Mouse (Mus musculus): ENCODE data around the gene Atf6b. TPM values are rescaled to one million over a fixed set of nuclear protein-coding genes. Genes with fewer than 3 reads are reported as not detected.

Gene Atf6b
- polyA plus RNA-seq, 1 experiment from 2014 or later, result 42.5 TPM

- H3K4me1 ChIP-seq (ENCODE audit: insufficient read depth, low read depth, low read length), result peaks cover 29% of the 10 kb centered on the region
- H3K27me3 ChIP-seq (replicated peaks; ENCODE audit: insufficient read depth, low read length), result peaks cover 10% of the 10 kb centered on the region
- no peak overlapping the region for H3K4me3 ChIP-seq (ENCODE audit: low read depth, low read length)
- no peak overlapping the region for H3K9ac ChIP-seq (replicated peaks; ENCODE audit: low read depth)
- no peak overlapping the region for H3K4me2 ChIP-seq (replicated peaks; ENCODE audit: low read depth, low read length)
- no peak for ATAC-seq
- H3K36me3 ChIP-seq (ENCODE audit: insufficient read depth, low read length), result no peaks in the 10 kb centered on the region
- no peak for DNase-seq (ENCODE audit: low spot score)
- H3K27ac ChIP-seq (ENCODE audit: low read length), result no peak overlapping the region
- H3K9me3 ChIP-seq (ENCODE audit: low read length), result no peaks in the 10 kb centered on the region
- 73% methylated on average over 4 of the region's 4 CpGs for WGBS
- TF ChIP-seq EP300 (IDR thresholded peaks at IDR 0.05), result no peak
- no peak for TF ChIP-seq CTCF (IDR thresholded peaks at IDR 0.05)
These were observed 33.7 kb downstream of the Atf6b start for GRCm38 (mm10) chr17:34680621-34681020.

GRCm38 (mm10) chr17:34681132-34681571 is 34.2 kb downstream of the Atf6b start:
- TF ChIP-seq CTCF (IDR thresholded peaks at IDR 0.05) (no peak), EP300 (IDR thresholded peaks at IDR 0.05) (no peak)
- Histone ChIP-seq H3K9ac (replicated peaks; ENCODE audit: low read depth) (no peak overlapping the region), H3K4me2 (replicated peaks; ENCODE audit: low read depth, low read length) (no peak overlapping the region), H3K36me3 (ENCODE audit: insufficient read depth, low read length) (no peaks in the 10 kb centered on the region), H3K4me1 (ENCODE audit: insufficient read depth, low read depth, low read length) (peaks cover 30% of the 10 kb centered on the region), H3K27ac (ENCODE audit: low read length) (no peak overlapping the region), H3K4me3 (ENCODE audit: low read depth, low read length) (no peak overlapping the region), H3K9me3 (ENCODE audit: low read length) (no peaks in the 10 kb centered on the region), H3K27me3 (replicated peaks; ENCODE audit: insufficient read depth, low read length) (peaks cover 10% of the 10 kb centered on the region)
- WGBS, result 55% methylated on average over 17 of the region's 17 CpGs
- ATAC-seq (peak; percentile 8; the same call in 1 of the 2 replicates), DNase-seq (ENCODE audit: low spot score) (no peak)

GRCm38 (mm10) chr17:34681881-34682536 is 35.1 kb downstream of the Atf6b start:
- Histone ChIP-seq H3K27ac (ENCODE audit: low read length) (no peak overlapping the region), H3K36me3 (ENCODE audit: insufficient read depth, low read length) (no peaks in the 10 kb centered on the region), H3K9me3 (ENCODE audit: low read length) (no peaks in the 10 kb centered on the region), H3K27me3 (replicated peaks; ENCODE audit: insufficient read depth, low read length) (peaks cover 10% of the 10 kb centered on the region), H3K4me2 (replicated peaks; ENCODE audit: low read depth, low read length) (no peak overlapping the region), H3K4me1 (ENCODE audit: insufficient read depth, low read depth, low read length) (peaks cover 30% of the 10 kb centered on the region), H3K4me3 (ENCODE audit: low read depth, low read length) (no peak overlapping the region), H3K9ac (replicated peaks; ENCODE audit: low read depth) (no peak overlapping the region)
- 67% methylated on average over 11 of the region's 11 CpGs for WGBS
- TF ChIP-seq CTCF (IDR thresholded peaks at IDR 0.05) (peak; percentile 36), EP300 (IDR thresholded peaks at IDR 0.05) (no peak)
- DNase-seq (ENCODE audit: low spot score), result no peak
- ATAC-seq, result no peak

- no peak for TF ChIP-seq CTCF (IDR thresholded peaks at IDR 0.05)
- TF ChIP-seq EP300 (IDR thresholded peaks at IDR 0.05), result no peak
- DNase-seq (ENCODE audit: low spot score), result no peak
- H3K27me3 ChIP-seq (replicated peaks; ENCODE audit: insufficient read depth, low read length), result peaks cover 10% of the 10 kb centered on the region
- H3K9me3 ChIP-seq (ENCODE audit: low read length), result no peaks in the 10 kb centered on the region
- H3K9ac ChIP-seq (replicated peaks; ENCODE audit: low read depth), result no peak overlapping the region
- H3K4me1 ChIP-seq (ENCODE audit: insufficient read depth, low read depth, low read length), result peaks cover 30% of the 10 kb centered on the region
- H3K4me2 ChIP-seq (replicated peaks; ENCODE audit: low read depth, low read length), result no peak overlapping the region
- no peak overlapping the region for H3K4me3 ChIP-seq (ENCODE audit: low read depth, low read length)
- WGBS, result 62% methylated on average over 8 of the region's 8 CpGs
- H3K36me3 ChIP-seq (ENCODE audit: insufficient read depth, low read length), result no peaks in the 10 kb centered on the region
- peak overlapping the region; percentile 57; the same call in 1 of the 2 replicates for H3K27ac ChIP-seq (ENCODE audit: low read length)
- no peak for ATAC-seq
These were observed 36.2 kb downstream of the Atf6b start for GRCm38 (mm10) chr17:34683179-34683578.

GRCm38 (mm10) chr17:34683686-34684220 is 36.8 kb downstream of the Atf6b start:
- no peak for TF ChIP-seq CTCF (IDR thresholded peaks at IDR 0.05)
- TF ChIP-seq EP300 (IDR thresholded peaks at IDR 0.05), result no peak
- H3K4me1 ChIP-seq (ENCODE audit: insufficient read depth, low read depth, low read length), result peaks cover 30% of the 10 kb centered on the region
- H3K27ac ChIP-seq (ENCODE audit: low read length), result peak overlapping the region; percentile 57
- WGBS, result 34% methylated on average over 10 of the region's 10 CpGs
- peaks cover 5% of the 10 kb centered on the region for H3K27me3 ChIP-seq (replicated peaks; ENCODE audit: insufficient read depth, low read length)
- no peaks in the 10 kb centered on the region for H3K9me3 ChIP-seq (ENCODE audit: low read length)
- H3K4me3 ChIP-seq (ENCODE audit: low read depth, low read length), result no peak overlapping the region
- DNase-seq (ENCODE audit: low spot score), result no peak
- ATAC-seq, result peak; percentile 15; the same call in 1 of the 2 replicates
- no peak overlapping the region for H3K9ac ChIP-seq (replicated peaks; ENCODE audit: low read depth)
- no peak overlapping the region for H3K4me2 ChIP-seq (replicated peaks; ENCODE audit: low read depth, low read length)
- H3K36me3 ChIP-seq (ENCODE audit: insufficient read depth, low read length), result no peaks in the 10 kb centered on the region

- no peak overlapping the region for H3K9ac ChIP-seq (replicated peaks; ENCODE audit: low read depth)
- H3K27ac ChIP-seq (ENCODE audit: low read length), result peak overlapping the region; percentile 57; the same call in 1 of the 2 replicates
- no peak overlapping the region for H3K4me3 ChIP-seq (ENCODE audit: low read depth, low read length)
- DNase-seq (ENCODE audit: low spot score) (peak; percentile 87), ATAC-seq (peak; percentile 68)
- no peaks in the 10 kb centered on the region for H3K36me3 ChIP-seq (ENCODE audit: insufficient read depth, low read length)
- no peaks in the 10 kb centered on the region; the same call in 1 of the 2 replicates for H3K27me3 ChIP-seq (replicated peaks; ENCODE audit: insufficient read depth, low read length)
- no peak overlapping the region for H3K4me2 ChIP-seq (replicated peaks; ENCODE audit: low read depth, low read length)
- TF ChIP-seq CTCF (IDR thresholded peaks at IDR 0.05) (no peak; the same call in 1 of the 2 replicates), EP300 (IDR thresholded peaks at IDR 0.05) (peak; percentile 43; the same call in 1 of the 2 replicates)
- no peaks in the 10 kb centered on the region for H3K9me3 ChIP-seq (ENCODE audit: low read length)
- 36% methylated on average over 9 of the region's 9 CpGs for WGBS
- H3K4me1 ChIP-seq (ENCODE audit: insufficient read depth, low read depth, low read length), result peaks cover 30% of the 10 kb centered on the region
These were observed 37.4 kb downstream of the Atf6b start for GRCm38 (mm10) chr17:34684253-34684893.
